Comparison of ENCODE assay signal across 35 mouse cellular contexts in the genomic region with DNA sequence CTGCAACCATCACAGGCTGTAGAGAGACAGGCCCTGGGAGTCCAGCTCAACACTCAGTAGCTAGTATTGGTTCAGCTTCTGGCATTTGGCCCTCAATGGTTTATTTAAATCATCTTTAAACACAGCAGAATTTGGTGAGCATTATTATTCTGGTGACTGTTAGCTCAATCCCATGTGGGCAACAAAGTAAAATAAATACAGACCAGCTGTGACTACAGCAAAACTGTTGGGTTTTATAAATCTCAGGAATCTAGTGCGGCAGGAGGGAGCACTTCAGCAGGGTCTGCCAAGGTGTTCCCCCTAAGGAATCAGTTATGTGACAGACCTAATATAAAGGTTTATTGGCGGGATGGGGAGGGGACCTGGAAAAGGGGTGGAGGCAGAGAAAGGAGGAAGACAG. TPM values are rescaled to one million over a fixed set of nuclear protein-coding genes. Genes with fewer than 3 reads are reported as not detected.
"Had no signal": no experiment of that assay in that cellular context is flagged by ENCODE, and none has a peak within 500 bp of the region (broad histone marks: within the 10 kb centered on the region; RNA-seq: fewer than 3 reads in every experiment).

No protein-coding gene starts in this region.

- H3K4me2 ChIP-seq: heart, embryonic 11.5 days; heart, embryonic 12.5 days; heart, embryonic 13.5 days; heart, embryonic 15.5 days; hindbrain, embryonic 12.5 days; hindbrain, embryonic 13.5 days; hindbrain, embryonic 14.5 days; hindbrain, embryonic 15.5 days; intestine, embryonic 15.5 days; kidney, embryonic 15.5 days had no signal

- ATAC-seq: hindbrain, embryonic 16.5 days; hindbrain, postnatal 0 days; inflammation-experienced regulatory T-cells, adult 6 months; intestine, embryonic 15.5 days; intestine, embryonic 16.5 days; intestine, postnatal 0 days had no signal

- H3K9ac ChIP-seq: heart, embryonic 12.5 days; heart, embryonic 13.5 days; heart, embryonic 15.5 days; hindbrain, embryonic 12.5 days; hindbrain, embryonic 13.5 days; hindbrain, embryonic 14.5 days; hindbrain, embryonic 15.5 days; intestine, embryonic 15.5 days; kidney, embryonic 15.5 days had no signal

- H3K27me3 ChIP-seq: hindbrain, embryonic 12.5 days; intestine, embryonic 15.5 days; kidney, embryonic 15.5 days had no signal

- H3K9me3 ChIP-seq: heart, embryonic 10.5 days; heart, embryonic 12.5 days; heart, embryonic 13.5 days; heart, embryonic 15.5 days; hindbrain, embryonic 10.5 days; hindbrain, embryonic 12.5 days; hindbrain, embryonic 13.5 days; hindbrain, embryonic 15.5 days; intestine, embryonic 15.5 days; kidney, embryonic 15.5 days had no signal

- DNase-seq: heart, postnatal 10 days; heart, postnatal 14 days; heart, postnatal 36 days; heart, postnatal 4 days; kidney, adult 11 months; kidney, adult 18-20 months; kidney, adult 2 months; kidney, adult 8-10 months; kidney, adult 9 months; kidney, postnatal 10 days; kidney, postnatal 14 days; kidney, postnatal 25 days; kidney, postnatal 36 days; kidney, postnatal 4 days; layer of hippocampus, adult 9-11 months; layer of hippocampus, postnatal 36 days had no signal

- H3K4me3 ChIP-seq: heart, embryonic 10.5 days; heart, embryonic 12.5 days; heart, embryonic 13.5 days; heart, embryonic 15.5 days; hindbrain, embryonic 10.5 days; hindbrain, embryonic 12.5 days; hindbrain, embryonic 13.5 days; hindbrain, embryonic 15.5 days; intestine, embryonic 15.5 days; kidney, embryonic 15.5 days; layer of hippocampus, adult 2 months had no signal

- H3K4me1 ChIP-seq: heart, embryonic 10.5 days; heart, embryonic 12.5 days; heart, embryonic 13.5 days; heart, embryonic 15.5 days; hindbrain, embryonic 10.5 days; hindbrain, embryonic 12.5 days; hindbrain, embryonic 13.5 days; hindbrain, embryonic 15.5 days; intestine, embryonic 15.5 days had no signal

- H3K36me3 ChIP-seq: heart, embryonic 10.5 days; heart, embryonic 12.5 days; heart, embryonic 13.5 days; heart, embryonic 15.5 days; hindbrain, embryonic 10.5 days; hindbrain, embryonic 12.5 days; hindbrain, embryonic 13.5 days; hindbrain, embryonic 15.5 days; intestine, embryonic 15.5 days; kidney, embryonic 15.5 days had no signal

- H3K27ac ChIP-seq: heart, embryonic 10.5 days; heart, embryonic 13.5 days; heart, embryonic 15.5 days; hindbrain, embryonic 10.5 days; hindbrain, embryonic 12.5 days; hindbrain, embryonic 13.5 days; hindbrain, embryonic 14.5 days; hindbrain, embryonic 15.5 days; hindbrain, postnatal 0 days; intestine, embryonic 15.5 days; kidney, embryonic 15.5 days; kidney, postnatal 0 days; layer of hippocampus, adult 2 months had no signal

RNA-seq across cellular contexts. Expression of gene Cbr3, which starts 9.7 kb away (rescaled TPM):
- polyA plus RNA-seq: heart, embryonic 12.5 days; inflammation-experienced regulatory T-cells, adult 6 months had no signal
